Mouse (Mus musculus) embryonic facial prominence, embryonic 14.5 days (tissue): ENCODE data around the gene Eps8. TPM values are rescaled to one million over a fixed set of nuclear protein-coding genes. Genes with fewer than 3 reads are reported as not detected.

ENCODE experiments used
- ATAC-seq: fragments of 200-750 bp; cut with Nextera tagmentation; 2 replicates; pipeline ENCODE4 v1.8.0; 2017; ENCODE audit warnings: low read depth, moderate number of reproducible peaks, moderate TSS enrichment
- DNase-seq: peaks from one replicate; pipeline ENCODE4 v3.0.0-alpha.2; 2015; ENCODE audit warnings: low spot score
- H3K27ac ChIP-seq: fragments of 300-500 bp; sonication (generic); replicated peaks from 2 replicates; pipeline ENCODE4 v1.5.1; 2014; ENCODE audit warnings: low read depth, mild to moderate bottlenecking, low read length, moderate library complexity
- H3K27me3 ChIP-seq: fragments of 300-500 bp; sonication (generic); replicated peaks from 2 replicates; pipeline ENCODE4 v1.6.1; 2014; ENCODE audit warnings: low read length; ENCODE audit not compliant: control insufficient read depth, insufficient read depth
- H3K36me3 ChIP-seq: fragments of 300-500 bp; sonication (generic); 2 replicates; pipeline ENCODE4 v1.6.1; 2014; ENCODE audit warnings: low read length, mixed read lengths; ENCODE audit not compliant: control insufficient read depth, insufficient read depth
- H3K4me1 ChIP-seq: fragments of 300-500 bp; sonication (generic); 2 replicates; pipeline ENCODE4 v1.6.1; 2014; ENCODE audit warnings: antibody characterized with exemption, low read length; ENCODE audit not compliant: control insufficient read depth, insufficient read depth
- H3K4me2 ChIP-seq: fragments of 300-500 bp; sonication (generic); 2 replicates; pipeline ENCODE4 v1.6.1; 2014; ENCODE audit warnings: low read depth, mild to moderate bottlenecking, low read length, moderate library complexity, mixed read lengths
- H3K4me3 ChIP-seq: fragments of 300-500 bp; sonication (generic); 2 replicates; pipeline ENCODE4 v1.5.1; 2014; ENCODE audit warnings: low read depth, mild to moderate bottlenecking, low read length
- H3K9ac ChIP-seq: fragments of 300-500 bp; sonication (generic); 2 replicates; pipeline ENCODE4 v1.6.1; 2014; ENCODE audit warnings: low read depth, mild to moderate bottlenecking, low read length, moderate library complexity, mixed read lengths
- H3K9me3 ChIP-seq: fragments of 300-500 bp; sonication (generic); 2 replicates; pipeline ENCODE4 v1.6.1; 2016; ENCODE audit warnings: low read length; ENCODE audit not compliant: control insufficient read depth
- WGBS: fragments of 180-500 bp; shearing (Covaris S2); extraction: QIAGEN DNeasy Blood & Tissue Kit; methylation state at CpG from one replicate; pipeline ENCODE4 v1.1.7; 2014; 5-methylcytosine and 5-hydroxymethylcytosine counted together
- polyA plus RNA-seq: library from polyadenylated mRNA; unstranded; fragments of >200 nt; fragmentation: Nextera tagmentation; extraction: Ambion mirVana; gene quantifications from 2 replicates; pipeline ENCODE4 v1.2.1, GENCODE M21; 2014

Gene Eps8
- polyA plus RNA-seq, 1 experiment from 2014 or later: 28.7 TPM

DNA sequence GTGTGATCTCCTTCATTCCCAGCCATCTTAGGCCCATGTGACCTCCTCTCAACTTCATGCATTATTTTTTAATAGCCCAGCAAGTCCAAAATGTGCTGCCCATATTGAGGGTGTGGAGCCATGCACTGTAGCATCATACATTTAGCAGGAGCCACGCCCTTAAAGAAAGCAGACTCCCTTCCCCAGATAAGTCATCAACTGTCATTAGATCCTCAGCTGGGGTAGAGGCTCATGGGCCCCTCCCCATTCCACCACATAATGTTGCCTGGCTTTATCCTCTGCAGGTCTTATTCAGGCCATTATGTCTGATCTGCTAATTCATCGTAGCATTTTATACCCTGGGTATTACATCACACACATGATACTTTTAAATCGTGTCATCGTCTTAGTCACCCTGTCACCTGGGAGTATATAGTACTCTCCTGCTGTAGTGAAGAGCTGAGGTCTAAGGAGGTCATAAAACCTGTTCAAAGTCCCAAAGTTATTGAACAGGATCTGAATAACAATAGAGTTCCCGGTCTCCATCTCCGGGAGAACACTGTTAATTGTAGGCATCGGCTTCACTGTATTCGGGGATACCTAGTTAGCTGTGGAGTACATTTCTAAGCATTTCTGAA is 57.1 kb downstream of the Eps8 start:
- no peaks in the 10 kb centered on the region for H3K27me3 ChIP-seq
- H3K4me2 ChIP-seq: no peak overlapping the region
- H3K9me3 ChIP-seq: peaks cover 5% of the 10 kb centered on the region; the same call in 1 of the 2 replicates
- no peak overlapping the region for H3K4me3 ChIP-seq
- H3K9ac ChIP-seq: no peak overlapping the region
- 88% methylated on average over 8 of the region's 8 CpGs for WGBS
- H3K4me1 ChIP-seq: no peaks in the 10 kb centered on the region
- H3K36me3 ChIP-seq: no peaks in the 10 kb centered on the region
- H3K27ac ChIP-seq: no peak overlapping the region
- DNase-seq (no peak), ATAC-seq (no peak)

DNA sequence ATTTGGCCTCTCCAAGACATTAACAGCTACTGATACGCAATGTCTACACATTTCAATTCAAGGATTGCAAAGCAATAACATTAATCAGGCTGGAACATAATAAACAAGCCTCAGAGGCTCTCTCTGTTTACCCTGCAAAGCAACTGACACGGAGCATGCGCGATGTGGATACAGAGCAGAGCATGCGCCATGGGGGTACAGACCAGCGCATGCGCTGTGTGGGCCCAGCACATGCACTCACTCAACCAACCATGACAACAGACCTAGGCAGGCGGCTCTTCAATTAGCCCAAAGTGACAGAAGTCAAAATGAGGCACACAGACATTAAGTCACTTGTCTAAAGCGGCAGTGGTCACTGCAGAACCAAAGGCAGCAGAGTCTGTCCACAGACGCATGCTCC is 62.1 kb downstream of the Eps8 start:
- Histone ChIP-seq H3K36me3 (0 out of 2 replicates have a peak, but pooled peaks cover 6% of the 10 kb centered on the region), H3K9ac (no peak overlapping the region), H3K4me2 (no peak overlapping the region), H3K27ac (no peak overlapping the region), H3K4me1 (no peaks in the 10 kb centered on the region), H3K4me3 (no peak overlapping the region), H3K27me3 (no peaks in the 10 kb centered on the region), H3K9me3 (peaks cover 5% of the 10 kb centered on the region; the same call in 1 of the 2 replicates)
- WGBS: 91% methylated on average over 10 of the region's 10 CpGs
- no peak for ATAC-seq
- DNase-seq: no peak

DNA sequence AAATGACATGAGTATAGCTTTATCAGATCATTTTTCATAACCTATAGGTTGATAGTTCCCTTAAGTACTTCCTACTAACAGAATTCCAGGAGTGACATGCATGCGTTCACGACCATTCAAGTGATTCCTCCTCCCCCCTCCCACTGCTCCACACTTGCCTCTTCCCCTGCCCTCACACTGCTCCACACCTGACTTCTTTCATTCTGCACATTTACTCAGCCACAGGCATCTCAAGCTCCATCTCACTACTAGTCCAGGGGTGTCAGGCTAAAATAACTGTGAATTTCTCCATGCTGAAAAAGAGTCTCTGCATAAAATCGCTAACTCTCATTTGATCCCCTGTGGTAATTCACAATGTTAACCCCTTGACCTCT is 65.4 kb downstream of the Eps8 start:
- Histone ChIP-seq H3K36me3 (0 out of 2 replicates have a peak, but pooled peaks cover 6% of the 10 kb centered on the region), H3K27ac (no peak overlapping the region), H3K27me3 (no peaks in the 10 kb centered on the region), H3K4me3 (no peak overlapping the region), H3K4me1 (no peaks in the 10 kb centered on the region), H3K9me3 (no peaks in the 10 kb centered on the region), H3K9ac (no peak overlapping the region), H3K4me2 (no peak overlapping the region)
- no peak for ATAC-seq
- no peak for DNase-seq
- WGBS: 72% methylated on average over 3 of the region's 3 CpGs

DNA sequence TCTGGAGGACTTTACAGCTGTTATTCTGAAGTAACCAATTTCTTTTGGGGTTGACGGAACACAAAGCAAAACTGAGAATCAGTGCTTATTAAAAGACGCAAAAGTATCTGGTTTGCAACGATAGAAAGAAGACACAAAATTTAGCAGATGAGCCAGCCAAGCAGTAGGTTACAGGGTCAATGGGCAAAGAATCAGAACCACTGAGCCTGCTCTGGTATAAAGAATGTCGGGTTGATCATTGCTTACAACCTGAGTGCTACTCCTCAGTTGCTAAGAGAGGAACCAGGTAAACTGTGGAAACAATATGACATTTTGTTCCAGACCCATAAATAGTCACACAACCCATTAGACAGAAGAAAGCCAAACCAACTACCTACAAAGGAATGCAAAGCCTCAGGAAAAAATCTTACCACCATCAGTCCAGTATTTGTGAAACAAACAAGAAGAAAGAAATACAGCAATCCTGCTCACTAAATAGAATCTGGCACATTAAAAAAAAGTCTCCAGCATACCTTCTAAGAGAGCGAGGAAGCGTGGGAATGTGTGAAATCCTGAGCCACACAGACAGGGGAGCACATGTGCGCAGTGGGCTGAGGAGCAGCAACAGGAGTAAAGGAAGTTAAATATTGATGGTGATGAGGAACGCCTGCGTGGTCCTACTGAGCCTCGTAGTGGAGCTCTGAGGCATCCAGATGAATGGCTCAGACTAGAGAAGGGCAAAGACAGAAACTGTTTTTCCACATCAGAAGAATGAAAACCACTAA is 66.0 kb downstream of the Eps8 start:
- ATAC-seq: no peak
- Histone ChIP-seq H3K4me3 (no peak overlapping the region), H3K36me3 (0 out of 2 replicates have a peak, but pooled peaks cover 6% of the 10 kb centered on the region), H3K27ac (no peak overlapping the region), H3K4me1 (no peaks in the 10 kb centered on the region), H3K27me3 (no peaks in the 10 kb centered on the region), H3K4me2 (no peak overlapping the region), H3K9me3 (no peaks in the 10 kb centered on the region), H3K9ac (no peak overlapping the region)
- no peak for DNase-seq
- WGBS: 81% methylated on average over 10 of the region's 10 CpGs

DNA sequence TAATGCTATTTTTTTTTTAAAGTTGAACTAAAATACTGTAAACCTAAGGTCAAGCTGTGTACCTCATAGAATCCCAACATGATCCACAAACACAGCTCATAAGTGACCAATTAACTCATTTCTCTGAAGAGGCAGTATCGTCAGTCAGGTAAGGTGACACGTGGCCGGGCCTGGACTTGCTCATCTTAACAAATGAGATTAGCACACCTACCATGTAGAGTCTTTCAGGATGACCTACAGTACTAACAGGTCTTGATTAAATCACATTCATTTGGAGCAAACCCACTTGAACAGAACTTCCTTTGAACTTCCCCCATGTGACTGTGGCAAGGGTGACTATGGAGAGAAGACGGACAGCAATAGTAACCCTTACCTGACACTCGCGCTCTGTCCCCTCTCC is 66.8 kb downstream of the Eps8 start:
- Histone ChIP-seq H3K36me3 (0 out of 2 replicates have a peak, but pooled peaks cover 6% of the 10 kb centered on the region), H3K27ac (no peak overlapping the region), H3K9me3 (no peaks in the 10 kb centered on the region), H3K4me2 (no peak overlapping the region), H3K9ac (no peak overlapping the region), H3K4me1 (no peaks in the 10 kb centered on the region), H3K27me3 (no peaks in the 10 kb centered on the region), H3K4me3 (no peak overlapping the region)
- ATAC-seq (no peak), DNase-seq (no peak)
- 78% methylated on average over 6 of the region's 6 CpGs for WGBS

DNA sequence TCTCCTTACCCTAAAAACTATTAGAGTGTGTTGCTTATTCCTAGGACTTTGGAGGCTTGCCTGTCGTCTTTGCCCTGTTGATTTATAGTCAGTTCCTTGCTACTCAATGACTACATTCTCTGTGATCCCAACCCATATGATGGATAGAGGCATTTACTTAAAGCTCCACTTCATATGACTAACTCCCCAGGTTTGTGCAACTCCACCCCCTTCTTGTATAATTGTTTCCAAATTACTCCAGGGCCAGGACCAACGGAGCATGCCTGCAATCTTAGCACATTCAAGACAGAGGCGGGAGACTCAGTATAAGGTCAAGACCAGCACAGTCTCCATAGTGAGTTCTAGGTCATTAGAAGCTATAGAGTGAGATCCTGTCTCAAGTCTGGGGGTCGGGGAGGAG is 69.4 kb downstream of the Eps8 start:
- no peaks in the 10 kb centered on the region for H3K9me3 ChIP-seq
- H3K27ac ChIP-seq: no peak overlapping the region
- no peaks in the 10 kb centered on the region for H3K36me3 ChIP-seq
- H3K4me1 ChIP-seq: no peaks in the 10 kb centered on the region
- WGBS: 71% methylated on average over 4 of the region's 4 CpGs
- H3K27me3 ChIP-seq: no peaks in the 10 kb centered on the region
- no peak overlapping the region for H3K4me3 ChIP-seq
- no peak for ATAC-seq
- H3K4me2 ChIP-seq: no peak overlapping the region
- DNase-seq: no peak
- no peak overlapping the region for H3K9ac ChIP-seq

DNA sequence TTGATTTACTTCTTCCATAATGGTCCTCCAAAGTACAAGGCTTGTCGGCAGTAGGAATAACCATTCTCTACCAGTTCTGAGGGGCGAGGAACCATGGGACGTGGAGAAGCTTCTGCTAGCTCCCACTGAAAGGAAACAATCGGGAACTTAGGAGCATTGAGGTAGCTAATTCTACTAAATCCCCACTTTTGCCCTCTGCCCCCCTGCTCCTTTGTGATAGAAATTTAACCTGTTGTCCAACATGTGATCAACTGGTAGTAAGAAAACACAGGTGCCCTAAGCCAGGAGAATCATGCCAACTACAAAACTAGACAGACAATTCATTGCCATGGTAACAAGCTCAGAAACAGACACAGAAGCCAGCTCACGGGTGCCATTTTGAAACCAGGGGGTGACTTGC is 71.6 kb downstream of the Eps8 start:
- Histone ChIP-seq H3K27me3 (no peaks in the 10 kb centered on the region), H3K4me2 (no peak overlapping the region), H3K4me3 (no peak overlapping the region), H3K36me3 (no peaks in the 10 kb centered on the region), H3K4me1 (no peaks in the 10 kb centered on the region), H3K9ac (no peak overlapping the region), H3K9me3 (no peaks in the 10 kb centered on the region), H3K27ac (no peak overlapping the region)
- DNase-seq (no peak), ATAC-seq (no peak)
- WGBS: 82% methylated on average over 5 of the region's 5 CpGs

DNA sequence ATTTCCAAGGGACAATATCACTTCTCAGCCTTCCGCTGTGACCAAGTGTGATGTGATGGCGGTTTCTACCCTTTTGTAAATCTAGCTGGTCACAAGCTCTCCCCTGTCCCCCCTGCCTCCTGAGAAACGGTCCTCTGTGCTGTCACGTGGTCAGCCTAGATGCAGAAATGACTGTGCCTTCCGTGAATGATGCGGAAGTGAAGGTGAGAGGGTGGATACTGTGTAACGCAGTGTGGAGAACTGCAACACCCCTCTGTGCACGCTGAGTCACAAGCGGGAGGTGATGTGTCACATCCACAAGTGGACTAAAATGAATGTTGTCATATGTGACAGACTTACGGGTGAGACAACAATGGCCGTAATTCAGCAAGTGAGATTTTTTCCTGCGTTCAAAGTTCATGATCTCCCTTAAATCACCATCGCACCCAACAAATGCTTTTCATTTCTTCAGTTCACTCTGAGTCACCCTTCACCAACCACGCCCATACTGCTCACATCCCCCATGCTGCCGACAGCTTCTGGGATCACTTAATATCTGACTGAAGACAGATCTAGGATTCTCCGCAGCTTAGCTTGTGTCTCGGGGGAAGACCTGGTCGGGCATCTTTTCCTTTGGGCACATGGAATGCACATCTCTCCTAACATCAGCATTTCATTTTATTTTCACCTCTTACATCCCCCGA is 72.3 kb downstream of the Eps8 start:
- Histone ChIP-seq H3K27ac (no peak overlapping the region), H3K36me3 (no peaks in the 10 kb centered on the region), H3K27me3 (no peaks in the 10 kb centered on the region), H3K4me2 (no peak overlapping the region), H3K4me3 (no peak overlapping the region), H3K4me1 (no peaks in the 10 kb centered on the region), H3K9me3 (no peaks in the 10 kb centered on the region), H3K9ac (no peak overlapping the region)
- no peak for DNase-seq
- no peak for ATAC-seq
- WGBS: 73% methylated on average over 19 of the region's 19 CpGs
